ENCODE assay signal across 8 mouse cellular contexts in the genomic region with DNA sequence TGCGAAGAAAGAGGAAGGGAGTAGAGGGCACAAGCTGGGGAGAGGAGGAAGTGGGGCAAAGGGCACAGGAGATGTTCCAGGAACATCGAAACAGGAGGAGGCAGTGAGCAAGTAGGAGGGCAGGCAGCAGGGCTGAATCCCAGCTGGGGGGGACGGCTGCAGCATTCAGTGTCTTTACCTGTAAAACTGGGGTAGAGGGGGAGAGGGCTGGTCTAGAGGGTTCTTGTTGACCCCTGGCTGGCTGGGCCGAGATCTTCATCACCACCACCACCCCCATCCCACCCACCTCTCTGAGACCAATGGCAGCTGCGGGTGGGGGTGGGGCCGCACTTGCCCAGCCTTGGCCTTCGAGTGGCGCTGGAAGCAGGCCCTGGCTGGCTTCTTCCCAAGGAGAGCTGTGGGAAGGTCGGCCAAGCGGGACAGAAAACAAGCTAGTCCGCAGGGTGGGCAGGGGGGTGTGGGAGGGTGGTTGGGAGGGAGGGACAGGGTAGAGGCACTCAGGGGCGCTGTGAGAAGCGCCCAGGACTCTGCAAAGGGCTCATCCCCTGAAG. TPM values are rescaled to one million over a fixed set of nuclear protein-coding genes. Genes with fewer than 3 reads are reported as not detected.
DNase-seq lines count a peak whose midpoint lies in the region; ATAC-seq and TF ChIP-seq lines count a peak whose summit lies in the region.

A gene (plus strand): TSS at position 496 of the 551 bp plus-strand sequence.

- no peak for DNase-seq in spleen, adult 2 months (ENCODE audit: low read depth in 1 of 2, low spot score in 2 of 2)
- DNase-seq in spleen, postnatal 14 days (ENCODE audit: low spot score in 2 of 2), result no peak
- no peak for DNase-seq in liver, embryonic 11.5 days (ENCODE audit: low spot score)
- DNase-seq in embryo, embryonic 10.5 days (ENCODE audit: low spot score), result no peak

- H3K27ac ChIP-seq in spleen, adult 2 months (ENCODE audit: insufficient read depth, low read length), result peak within 1 kb of the TSS; percentile 48; the same call in 1 of the 2 replicates
- H3K27ac ChIP-seq in embryonic facial prominence, embryonic 12.5 days, result peak within 1 kb of the TSS; percentile 76
- H3K27ac ChIP-seq in heart, embryonic 12.5 days (ENCODE audit: poor library complexity, severe bottlenecking), result no peak within 1 kb of the TSS
- peak within 1 kb of the TSS; percentile 97 for H3K27ac ChIP-seq in kidney, embryonic 15.5 days
- no peak within 1 kb of the TSS for H3K27ac ChIP-seq in liver, embryonic 11.5 days (ENCODE audit: low read depth, low read length)

- peak within 1 kb of the TSS; percentile 58 for H3K4me3 ChIP-seq in spleen, adult 2 months (ENCODE audit: extremely low read depth, insufficient read depth, insufficient read length)
- peak within 1 kb of the TSS; percentile 60 for H3K4me3 ChIP-seq in embryonic facial prominence, embryonic 12.5 days
- peak within 1 kb of the TSS; percentile 69 for H3K4me3 ChIP-seq in heart, embryonic 12.5 days
- peak within 1 kb of the TSS; percentile 62 for H3K4me3 ChIP-seq in kidney, embryonic 15.5 days (replicated peaks)
- peak within 1 kb of the TSS; percentile 67 for H3K4me3 ChIP-seq in liver, embryonic 11.5 days (ENCODE audit: low read depth, low read length)
- H3K4me3 ChIP-seq in myocyte, result peak within 1 kb of the TSS; percentile 35

- H3K4me1 ChIP-seq in spleen, adult 2 months (ENCODE audit: control insufficient read depth, insufficient read depth, insufficient read length), result peaks cover 2% of the 10 kb centered on the region; the same call in 1 of the 2 replicates
- peaks cover 19% of the 10 kb centered on the region; the same call in 1 of the 2 replicates for H3K4me1 ChIP-seq in embryonic facial prominence, embryonic 12.5 days
- peaks cover 26% of the 10 kb centered on the region for H3K4me1 ChIP-seq in heart, embryonic 12.5 days (replicated peaks)
- H3K4me1 ChIP-seq in kidney, embryonic 15.5 days, result peaks cover 34% of the 10 kb centered on the region
- peaks cover 8% of the 10 kb centered on the region for H3K4me1 ChIP-seq in liver, embryonic 11.5 days (replicated peaks; ENCODE audit: control insufficient read depth, insufficient read depth, low read length)

- ATAC-seq in embryonic facial prominence, embryonic 12.5 days (ENCODE audit: insufficient number of reproducible peaks, insufficient read depth, low FRiP score, low TSS enrichment), result no peak
- no peak for ATAC-seq in heart, embryonic 12.5 days (ENCODE audit: insufficient number of reproducible peaks, low FRiP score)
- ATAC-seq in kidney, embryonic 15.5 days (replicated peaks; ENCODE audit: low FRiP score), result peak; percentile 13; the same call in 1 of the 2 replicates
- ATAC-seq in liver, embryonic 11.5 days (replicated peaks; ENCODE audit: low FRiP score), result no peak

- WGBS in spleen, adult 2 months, result 55% methylated on average over 13 of the region's 13 CpGs
- 13% methylated on average over 13 of the region's 13 CpGs for WGBS in embryonic facial prominence, embryonic 12.5 days
- WGBS in heart, embryonic 12.5 days, result 17% methylated on average over 13 of the region's 13 CpGs
- 9% methylated on average over 13 of the region's 13 CpGs for WGBS in kidney, embryonic 15.5 days
- 21% methylated on average over 13 of the region's 13 CpGs for WGBS in liver, embryonic 11.5 days

- no peaks in the 10 kb centered on the region for H3K9me3 ChIP-seq in embryonic facial prominence, embryonic 12.5 days
- peaks cover 7% of the 10 kb centered on the region; the same call in 1 of the 2 replicates for H3K9me3 ChIP-seq in heart, embryonic 12.5 days (replicated peaks)
- H3K9me3 ChIP-seq in kidney, embryonic 15.5 days (replicated peaks), result peaks cover 5% of the 10 kb centered on the region
- H3K9me3 ChIP-seq in liver, embryonic 11.5 days (ENCODE audit: control insufficient read depth, low read length), result no peaks in the 10 kb centered on the region

- no peaks in the 10 kb centered on the region for H3K27me3 ChIP-seq in spleen, adult 2 months (ENCODE audit: control insufficient read depth, insufficient read depth, low read length)
- peaks cover 35% of the 10 kb centered on the region for H3K27me3 ChIP-seq in embryonic facial prominence, embryonic 12.5 days
- peaks cover 46% of the 10 kb centered on the region for H3K27me3 ChIP-seq in heart, embryonic 12.5 days (replicated peaks)
- no peaks in the 10 kb centered on the region for H3K27me3 ChIP-seq in kidney, embryonic 15.5 days
- peaks cover 7% of the 10 kb centered on the region for H3K27me3 ChIP-seq in liver, embryonic 11.5 days (replicated peaks; ENCODE audit: control insufficient read depth, insufficient read depth, low read length)
- no peaks in the 10 kb centered on the region for H3K27me3 ChIP-seq in myocyte (ENCODE audit: control insufficient read depth, insufficient read depth, insufficient read length)

- no peak for TF ChIP-seq CTCF in spleen, adult 2 months (IDR thresholded peaks at IDR 0.05; ENCODE audit: extremely low read depth, insufficient read depth, insufficient read length, insufficient replicate concordance)

- H3K9ac ChIP-seq in embryonic facial prominence, embryonic 12.5 days, result peak within 1 kb of the TSS; percentile 46
- peak within 1 kb of the TSS; percentile 64 for H3K9ac ChIP-seq in heart, embryonic 12.5 days
- H3K9ac ChIP-seq in kidney, embryonic 15.5 days, result peak within 1 kb of the TSS; percentile 53
- H3K9ac ChIP-seq in liver, embryonic 11.5 days (ENCODE audit: low read depth, low read length), result 0 out of 2 replicates have a peak within 1 kb of the TSS, but pooled peaks have one; percentile 25

- TF ChIP-seq POLR2A in spleen, adult 2 months (IDR thresholded peaks at IDR 0.05; ENCODE audit: low read depth, low read length), result no peak
- TF ChIP-seq POLR2A in myocyte (IDR thresholded peaks at IDR 0.05; ENCODE audit: insufficient read length, low read depth), result no peak

- H3ac ChIP-seq in myocyte (ENCODE audit: control insufficient read depth, insufficient read length), result no peak within 1 kb of the TSS

- peak within 1 kb of the TSS; percentile 70 for H3K4me2 ChIP-seq in embryonic facial prominence, embryonic 12.5 days (replicated peaks)
- peak within 1 kb of the TSS; percentile 94 for H3K4me2 ChIP-seq in heart, embryonic 12.5 days
- peak within 1 kb of the TSS; percentile 92 for H3K4me2 ChIP-seq in kidney, embryonic 15.5 days
- H3K4me2 ChIP-seq in liver, embryonic 11.5 days, result peak within 1 kb of the TSS; percentile 94
- peak within 1 kb of the TSS; percentile 90 for H3K4me2 ChIP-seq in myocyte (ENCODE audit: low read depth)

- H3K36me3 ChIP-seq in spleen, adult 2 months (ENCODE audit: control insufficient read depth, insufficient read depth, low read length), result no peaks in the 10 kb centered on the region
- no peaks in the 10 kb centered on the region for H3K36me3 ChIP-seq in embryonic facial prominence, embryonic 12.5 days
- no peaks in the 10 kb centered on the region for H3K36me3 ChIP-seq in heart, embryonic 12.5 days
- H3K36me3 ChIP-seq in kidney, embryonic 15.5 days, result no peaks in the 10 kb centered on the region
- no peaks in the 10 kb centered on the region for H3K36me3 ChIP-seq in liver, embryonic 11.5 days (ENCODE audit: control insufficient read depth, insufficient read depth, low read length)
- H3K36me3 ChIP-seq in myocyte (ENCODE audit: control insufficient read depth, insufficient read depth), result no peaks in the 10 kb centered on the region

- no peaks in the 10 kb centered on the region for H3K79me2 ChIP-seq in myocyte (ENCODE audit: control insufficient read depth, insufficient read depth)

TF ChIP-seq in myocyte, 11 proteins besides CTCF, POLR2A, EP300 and RAD21:
- no peak for TF ChIP-seq TCF3 (IDR thresholded peaks at IDR 0.05; ENCODE audit: insufficient read length, low read depth)
- peak in 1 of 3 experiments; percentile 36 for TF ChIP-seq MYOD1 (IDR thresholded peaks at IDR 0.05; ENCODE audit: control insufficient read depth in 1 of 3, insufficient read length in 2 of 3, low read depth in 2 of 3)
- TF ChIP-seq MYOG (IDR thresholded peaks at IDR 0.05; ENCODE audit: control insufficient read depth in 1 of 3, insufficient read depth in 1 of 3, insufficient read length in 2 of 3, low read depth in 2 of 3), result peak in 1 of 3 experiments; percentile 24
- TF ChIP-seq CEBPB (IDR thresholded peaks at IDR 0.05; ENCODE audit: insufficient read depth, poor library complexity, severe bottlenecking), result no peak
- no peak for TF ChIP-seq MAX (IDR thresholded peaks at IDR 0.05; ENCODE audit: low read depth)

RNA-seq across cellular contexts. Expression of the gene that starts here (rescaled TPM):
- polyA plus RNA-seq in spleen, adult 2 months (2012; rRNA removed), result 38.2 and 47.0 TPM in 2 replicates
- 48.4 and 48.6 TPM in 2 replicates for polyA plus RNA-seq in embryonic facial prominence, embryonic 12.5 days (2016; fragmentation: Nextera tagmentation; extraction: Ambion mirVana)
- 21.2 and 22.6 TPM in 2 replicates for polyA plus RNA-seq in heart, embryonic 12.5 days (2016; fragmentation: Nextera tagmentation; extraction: Ambion mirVana)
- 44.5 and 45.3 TPM in 2 replicates for polyA plus RNA-seq in kidney, embryonic 15.5 days (2015; fragmentation: Nextera tagmentation; extraction: Ambion mirVana)
- polyA plus RNA-seq in liver, embryonic 11.5 days (2014; fragmentation: Nextera tagmentation; extraction: Ambion mirVana), result 6.2 and 7.0 TPM in 2 replicates
- polyA plus RNA-seq in myocyte (2012; fragmentation: generic; extraction: Trizol), result 33.9 TPM

Comparison
In these comparisons a context has a peak if more than half of its experiments do, and no peak if none do; other contexts are left out.
1. H3K27ac ChIP-seq: peak in spleen, adult 2 months (single experiment), embryonic facial prominence, embryonic 12.5 days (single experiment) and kidney, embryonic 15.5 days (single experiment); none in heart, embryonic 12.5 days (single experiment) and liver, embryonic 11.5 days (single experiment).
2. Peak in every context shown above with its lines, with median percentiles within 50 percentile points of each other: H3K4me3 ChIP-seq, H3K4me2 ChIP-seq and H3K9ac ChIP-seq.